Mouse (Mus musculus): ENCODE results near the gene Mtss1l. TPM values are rescaled to one million over a fixed set of nuclear protein-coding genes. Genes with fewer than 3 reads are reported as not detected.

The Mtss1l gene
- polyA plus RNA-seq, 1 experiment, result 23.0 TPM

- 70% methylated on average over 14 of the region's 14 CpGs for WGBS
- H3K27me3 ChIP-seq (replicated peaks; ENCODE audit: control insufficient read depth, insufficient read depth, low read length), result no peaks in the 10 kb centered on the region
- H3K36me3 ChIP-seq (ENCODE audit: control insufficient read depth, insufficient read depth, low read length), result no peaks in the 10 kb centered on the region
- H3K4me3 ChIP-seq (ENCODE audit: insufficient read depth, low read depth, low read length), result no peak overlapping the region
- no peak overlapping the region for H3K27ac ChIP-seq (ENCODE audit: insufficient read depth, low read depth, low read length)
- no peaks in the 10 kb centered on the region for H3K4me1 ChIP-seq (ENCODE audit: control insufficient read depth, insufficient read depth, low read length)
- DNase-seq, result no peak
- TF ChIP-seq POLR2A (IDR thresholded peaks at IDR 0.05; ENCODE audit: low read depth, low read length) (no peak), CTCF (conservative IDR thresholded peaks at IDR 0.05; ENCODE audit: insufficient read depth, insufficient read length, low read depth, low read length) (no peak)
These were observed 15.6 kb upstream of the Mtss1l start for GRCm38 (mm10) chr8:110705391-110706287.

GRCm38 (mm10) chr8:110706288-110706870 lies 14.9 kb upstream of the Mtss1l start:
- H3K4me1 ChIP-seq (ENCODE audit: control insufficient read depth, insufficient read depth, low read length), result no peaks in the 10 kb centered on the region
- no peaks in the 10 kb centered on the region for H3K27me3 ChIP-seq (replicated peaks; ENCODE audit: control insufficient read depth, insufficient read depth, low read length)
- WGBS, result 88% methylated on average over 3 of the region's 3 CpGs

GRCm38 (mm10) chr8:110708429-110708828 lies 12.8 kb upstream of the Mtss1l start:
- Histone ChIP-seq H3K36me3 (ENCODE audit: control insufficient read depth, insufficient read depth, low read length) (no peaks in the 10 kb centered on the region), H3K4me1 (ENCODE audit: control insufficient read depth, insufficient read depth, low read length) (0 out of 2 replicates have a peak, but pooled peaks cover 3% of the 10 kb centered on the region), H3K4me3 (ENCODE audit: insufficient read depth, low read depth, low read length) (no peak overlapping the region), H3K27me3 (replicated peaks; ENCODE audit: control insufficient read depth, insufficient read depth, low read length) (no peaks in the 10 kb centered on the region), H3K27ac (ENCODE audit: insufficient read depth, low read depth, low read length) (no peak overlapping the region)
- DNase-seq, result no peak
- TF ChIP-seq CTCF (conservative IDR thresholded peaks at IDR 0.05; ENCODE audit: insufficient read depth, insufficient read length, low read depth, low read length), result no peak
- no peak for TF ChIP-seq POLR2A (IDR thresholded peaks at IDR 0.05; ENCODE audit: low read depth, low read length)
- 79% methylated on average over 11 of the region's 11 CpGs for WGBS

More at GRCm38 (mm10) chr8:110706288-110706870, 14.9 kb upstream of the Mtss1l start:
- no peak overlapping the region for H3K27ac ChIP-seq (ENCODE audit: insufficient read depth, low read depth, low read length)
- TF ChIP-seq POLR2A (IDR thresholded peaks at IDR 0.05; ENCODE audit: low read depth, low read length) (no peak), CTCF (conservative IDR thresholded peaks at IDR 0.05; ENCODE audit: insufficient read depth, insufficient read length, low read depth, low read length) (no peak)
- no peaks in the 10 kb centered on the region for H3K36me3 ChIP-seq (ENCODE audit: control insufficient read depth, insufficient read depth, low read length)
- no peak overlapping the region for H3K4me3 ChIP-seq (ENCODE audit: insufficient read depth, low read depth, low read length)
- DNase-seq, result no peak

DNA sequence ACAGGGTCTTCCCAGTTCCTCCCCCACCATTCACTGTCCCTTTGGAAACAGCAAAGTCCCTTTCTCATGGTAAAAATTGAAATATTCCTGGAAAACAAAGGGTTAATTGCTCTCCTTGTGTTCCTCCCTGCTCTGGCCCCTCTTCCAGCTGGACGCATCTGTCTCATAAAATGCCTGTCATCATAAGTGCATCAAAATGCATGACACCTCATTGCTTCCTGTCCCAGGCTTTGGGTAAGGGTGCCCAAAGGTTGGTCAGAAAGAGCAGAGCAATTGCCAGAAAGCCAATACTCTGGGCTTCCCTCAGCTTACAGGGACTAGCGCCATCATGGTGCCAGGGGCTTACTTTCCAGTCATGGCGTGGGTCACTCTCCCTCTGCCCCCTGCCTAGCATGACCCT lies 10.7 kb upstream of the Mtss1l start:
- Histone ChIP-seq H3K27ac (ENCODE audit: insufficient read depth, low read depth, low read length) (no peak overlapping the region; the same call in 1 of the 2 replicates), H3K36me3 (ENCODE audit: control insufficient read depth, insufficient read depth, low read length) (no peaks in the 10 kb centered on the region), H3K4me3 (ENCODE audit: insufficient read depth, low read depth, low read length) (no peak overlapping the region), H3K27me3 (replicated peaks; ENCODE audit: control insufficient read depth, insufficient read depth, low read length) (no peaks in the 10 kb centered on the region), H3K4me1 (ENCODE audit: control insufficient read depth, insufficient read depth, low read length) (0 out of 2 replicates have a peak, but pooled peaks cover 3% of the 10 kb centered on the region)
- TF ChIP-seq POLR2A (IDR thresholded peaks at IDR 0.05; ENCODE audit: low read depth, low read length) (no peak), CTCF (conservative IDR thresholded peaks at IDR 0.05; ENCODE audit: insufficient read depth, insufficient read length, low read depth, low read length) (no peak)
- 64% methylated on average over 3 of the region's 3 CpGs for WGBS
- no peak for DNase-seq

DNA sequence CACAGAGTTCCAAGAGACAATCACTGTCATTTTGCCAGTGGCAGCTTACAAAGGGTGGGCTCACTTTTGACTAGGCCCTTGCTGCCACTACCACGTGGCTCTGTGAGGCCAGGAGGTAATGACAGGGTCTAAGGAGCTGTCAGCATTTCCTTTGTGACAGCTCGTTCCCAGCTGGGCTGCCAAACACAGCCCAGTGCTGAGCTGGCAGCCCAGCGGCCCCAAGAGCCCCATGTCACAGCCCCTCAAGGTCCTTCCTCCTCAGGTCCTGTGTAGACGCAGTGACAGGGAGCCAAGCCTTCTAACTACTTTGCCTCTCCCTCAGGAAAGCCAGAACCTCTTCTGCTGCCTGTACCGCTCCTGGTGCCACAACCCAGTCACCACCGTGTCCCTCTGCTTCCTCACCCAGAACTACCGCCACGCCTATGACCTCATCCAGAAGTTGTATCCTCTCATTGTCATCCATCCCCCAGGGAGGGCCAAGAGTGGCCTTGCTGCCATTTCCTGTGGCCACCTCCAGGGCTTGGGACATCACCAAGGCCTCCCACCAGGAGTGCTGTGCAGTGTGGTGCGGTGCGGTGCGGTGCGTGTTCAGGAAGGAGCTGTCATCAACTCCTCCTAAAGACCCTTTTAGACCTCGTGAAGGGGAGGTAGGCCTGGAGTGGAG lies 9.9 kb upstream of the Mtss1l start:
- WGBS, result 65% methylated on average over 13 of the region's 13 CpGs
- Histone ChIP-seq H3K27me3 (replicated peaks; ENCODE audit: control insufficient read depth, insufficient read depth, low read length) (no peaks in the 10 kb centered on the region), H3K4me1 (ENCODE audit: control insufficient read depth, insufficient read depth, low read length) (peaks cover 10% of the 10 kb centered on the region), H3K27ac (ENCODE audit: insufficient read depth, low read depth, low read length) (peak overlapping the region; percentile 58), H3K4me3 (ENCODE audit: insufficient read depth, low read depth, low read length) (no peak overlapping the region), H3K36me3 (ENCODE audit: control insufficient read depth, insufficient read depth, low read length) (no peaks in the 10 kb centered on the region)
- peak; percentile 80 for DNase-seq
- TF ChIP-seq CTCF (conservative IDR thresholded peaks at IDR 0.05; ENCODE audit: insufficient read depth, insufficient read length, low read depth, low read length), result no peak
- TF ChIP-seq POLR2A (IDR thresholded peaks at IDR 0.05; ENCODE audit: low read depth, low read length), result no peak

- H3K4me1 ChIP-seq (ENCODE audit: control insufficient read depth, insufficient read depth, low read length), result peaks cover 11% of the 10 kb centered on the region
- no peak overlapping the region for H3K27ac ChIP-seq (ENCODE audit: insufficient read depth, low read depth, low read length)
- no peak overlapping the region for H3K4me3 ChIP-seq (ENCODE audit: insufficient read depth, low read depth, low read length)
- TF ChIP-seq POLR2A (IDR thresholded peaks at IDR 0.05; ENCODE audit: low read depth, low read length) (no peak), CTCF (conservative IDR thresholded peaks at IDR 0.05; ENCODE audit: insufficient read depth, insufficient read length, low read depth, low read length) (no peak)
- no peak for DNase-seq
- WGBS, result 92% methylated on average over 7 of the region's 7 CpGs
- H3K36me3 ChIP-seq (ENCODE audit: control insufficient read depth, insufficient read depth, low read length), result no peaks in the 10 kb centered on the region
- no peaks in the 10 kb centered on the region for H3K27me3 ChIP-seq (replicated peaks; ENCODE audit: control insufficient read depth, insufficient read depth, low read length)
These were observed 8.2 kb upstream of the Mtss1l start for GRCm38 (mm10) chr8:110713073-110713472.

Data from kidney, adult 2 months (tissue).